Mouse (Mus musculus) bone marrow, adult 2 months (tissue): ENCODE measurements around the gene Fosl2.

ENCODE experiments used
- CTCF ChIP-seq: fragments of 200-500 bp; IDR thresholded peaks from 2 replicates; pipeline ENCODE4 v1.5.1; 2011; ENCODE audit warnings: low read length, control low read depth; ENCODE audit not compliant: control insufficient read depth, insufficient read depth
- POLR2A ChIP-seq: fragments of 200-500 bp; IDR thresholded peaks from 2 replicates; pipeline ENCODE4 v1.6.1; 2011; ENCODE audit warnings: low read depth, mild to moderate bottlenecking, control low read depth, low read length, borderline replicate concordance; ENCODE audit not compliant: control insufficient read depth

GRCm38 (mm10) chr5:32092281-32092680, 43.3 kb upstream of the Fosl2 start:
- TF ChIP-seq POLR2A (no peak), CTCF (no peak)
